Mouse (Mus musculus) intestine, postnatal 0 days (tissue): ENCODE data around the gene Larp1b. TPM values are rescaled to one million over a fixed set of nuclear protein-coding genes. Genes with fewer than 3 reads are reported as not detected.

Source experiments
- ATAC-seq: fragments of 200-750 bp; cut with Nextera tagmentation; 2 replicates; pipeline ENCODE4 v1.8.0; 2017; ENCODE audit warnings: mild to moderate bottlenecking, moderate TSS enrichment, moderate library complexity
- H3K27ac ChIP-seq: fragments of 300-500 bp; sonication (generic); 2 replicates; pipeline ENCODE4 v1.5.1; 2014; ENCODE audit warnings: mild to moderate bottlenecking, low read depth, low read length, moderate library complexity
- H3K27me3 ChIP-seq: fragments of 300-500 bp; sonication (generic); replicated peaks from 2 replicates; pipeline ENCODE4 v1.6.1; 2014; ENCODE audit warnings: low read length, mixed read lengths; ENCODE audit not compliant: control insufficient read depth, insufficient read depth
- H3K36me3 ChIP-seq: fragments of 300-500 bp; sonication (generic); 2 replicates; pipeline ENCODE4 v1.6.1; 2014; ENCODE audit warnings: mild to moderate bottlenecking, moderate library complexity; ENCODE audit not compliant: control insufficient read depth, insufficient read depth
- H3K4me1 ChIP-seq: fragments of 300-500 bp; sonication (generic); replicated peaks from 2 replicates; pipeline ENCODE4 v1.6.1; 2014; ENCODE audit warnings: antibody characterized with exemption, low read length, mixed read lengths; ENCODE audit not compliant: control insufficient read depth, insufficient read depth
- H3K4me2 ChIP-seq: fragments of 300-500 bp; sonication (generic); replicated peaks from 2 replicates; pipeline ENCODE4 v1.6.1; 2014; ENCODE audit warnings: low read depth, mild to moderate bottlenecking, moderate library complexity
- H3K4me3 ChIP-seq: fragments of 300-500 bp; sonication (generic); 2 replicates; pipeline ENCODE4 v1.5.1; 2014; ENCODE audit warnings: low read depth, low read length
- H3K9ac ChIP-seq: fragments of 300-500 bp; sonication (generic); 2 replicates; pipeline ENCODE4 v1.6.1; 2014; ENCODE audit warnings: mild to moderate bottlenecking, low read depth, low read length
- H3K9me3 ChIP-seq: fragments of 300-500 bp; sonication (generic); 2 replicates; pipeline ENCODE4 v1.6.1; 2016; ENCODE audit warnings: mixed run types; ENCODE audit not compliant: control insufficient read depth
- CTCF ChIP-seq: sonication (generic); IDR thresholded peaks from 2 replicates; pipeline ENCODE4 v1.5.1; 2016; ENCODE audit warnings: low read depth, mild to moderate bottlenecking, control low read depth, antibody characterized with exemption, moderate library complexity
- WGBS: fragments of 180-500 bp; shearing (Covaris S2); extraction: QIAGEN DNeasy Blood & Tissue Kit; methylation state at CpG from one replicate; pipeline ENCODE4 v1.1.7; 2014; 5-methylcytosine and 5-hydroxymethylcytosine counted together
- polyA plus RNA-seq: library from polyadenylated mRNA; unstranded; fragments of >200 nt; fragmentation: Nextera tagmentation; extraction: Ambion mirVana; gene quantifications from 2 replicates; pipeline ENCODE4 v1.2.1, GENCODE M21; 2015

Gene Larp1b
- polyA plus RNA-seq, 1 experiment from 2014 or later = 24.9 TPM

DNA sequence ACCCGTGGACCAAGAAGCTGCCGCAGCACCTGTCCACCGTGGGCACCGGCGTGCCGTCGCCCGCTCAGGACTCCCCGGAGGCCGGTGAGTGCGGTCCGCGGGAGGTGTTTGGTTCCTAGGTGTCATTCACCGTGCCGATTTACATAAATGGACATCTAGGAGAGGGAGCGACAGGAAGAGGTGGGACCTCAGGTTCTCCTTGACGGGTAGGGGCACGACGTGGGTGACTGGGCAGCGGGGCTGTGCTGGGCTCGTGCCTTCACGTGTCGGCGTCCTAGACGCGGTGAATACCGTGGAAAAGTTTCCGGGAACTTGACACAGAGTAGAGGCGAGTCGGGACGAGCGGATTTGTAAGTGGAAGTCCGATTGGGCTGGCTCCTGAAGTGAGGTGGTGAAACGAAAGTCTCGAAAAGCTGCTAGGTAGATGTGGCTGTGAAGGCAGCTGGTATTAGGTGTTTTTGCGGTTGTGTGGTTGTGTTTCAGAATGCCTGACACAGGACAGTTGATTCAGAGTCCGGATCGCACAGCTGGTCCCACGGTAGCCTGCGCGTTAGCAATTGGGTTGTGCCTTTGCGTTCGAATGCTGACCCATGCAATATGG lies 1.1 kb downstream of the Larp1b start:
- TF ChIP-seq CTCF = no peak
- H3K27me3 ChIP-seq = no peaks in the 10 kb centered on the region
- peak; percentile 8 for ATAC-seq
- peak overlapping the region; percentile 88 for H3K9ac ChIP-seq
- H3K36me3 ChIP-seq = no peaks in the 10 kb centered on the region
- under 1% methylated on average over 43 of the region's 43 CpGs for WGBS
- H3K27ac ChIP-seq = peak overlapping the region; percentile 95
- H3K4me1 ChIP-seq = 0 out of 2 replicates have a peak, but pooled peaks cover 6% of the 10 kb centered on the region
- H3K4me3 ChIP-seq = peak overlapping the region; percentile 81
- no peaks in the 10 kb centered on the region for H3K9me3 ChIP-seq
- peak overlapping the region; percentile 89 for H3K4me2 ChIP-seq

DNA sequence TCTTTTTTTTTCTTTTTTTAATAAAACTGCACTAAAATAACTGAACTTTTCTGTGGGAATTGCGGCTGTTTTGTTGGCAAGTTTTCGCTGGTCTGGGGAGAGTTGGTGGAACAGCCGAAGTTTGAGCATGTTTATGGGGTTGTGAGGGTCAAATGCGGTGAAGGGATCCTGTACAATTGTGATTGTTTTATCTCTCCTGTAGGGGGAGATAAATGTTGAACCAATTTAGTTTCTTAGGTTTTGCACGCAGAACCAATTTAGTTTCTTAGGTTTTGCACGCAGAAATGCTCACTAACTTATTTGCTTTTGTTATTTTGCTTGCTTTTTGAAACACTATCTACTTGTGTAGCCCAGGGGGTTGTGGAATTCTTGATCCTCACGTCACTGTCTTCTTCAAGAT lies 1.7 kb downstream of the Larp1b start:
- 10% methylated on average over 7 of the region's 7 CpGs for WGBS
- no peaks in the 10 kb centered on the region for H3K27me3 ChIP-seq
- ATAC-seq = no peak
- H3K9ac ChIP-seq = peak overlapping the region; percentile 88; the same call in 1 of the 2 replicates
- 0 out of 2 replicates have a peak, but pooled peaks cover 6% of the 10 kb centered on the region for H3K4me1 ChIP-seq
- H3K27ac ChIP-seq = no peak overlapping the region
- no peaks in the 10 kb centered on the region for H3K9me3 ChIP-seq
- H3K4me2 ChIP-seq = peak overlapping the region; percentile 89
- peak; percentile 61 for TF ChIP-seq CTCF
- peak overlapping the region; percentile 81 for H3K4me3 ChIP-seq
- H3K36me3 ChIP-seq = no peaks in the 10 kb centered on the region

DNA sequence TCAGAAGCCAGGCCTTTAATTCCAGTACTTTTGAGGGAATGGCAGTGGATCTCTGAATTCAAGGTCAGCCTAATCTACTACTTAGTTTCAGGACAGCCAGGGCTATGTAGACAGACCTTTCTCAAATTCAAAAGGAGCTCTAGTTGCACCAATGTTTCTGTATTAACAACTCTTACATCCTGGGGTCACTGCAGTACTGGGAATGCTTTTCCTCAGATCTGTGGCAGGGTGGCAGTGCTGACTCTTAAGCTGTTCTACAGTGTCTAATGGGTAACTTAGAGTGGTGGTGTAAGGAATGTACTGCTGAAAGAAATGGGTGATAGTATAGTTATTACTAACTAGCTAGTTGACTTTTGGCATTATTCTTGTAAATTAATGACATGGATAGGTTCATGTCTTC lies 3.0 kb downstream of the Larp1b start:
- Histone ChIP-seq H3K27ac (no peak overlapping the region), H3K4me1 (0 out of 2 replicates have a peak, but pooled peaks cover 6% of the 10 kb centered on the region), H3K9ac (no peak overlapping the region), H3K36me3 (no peaks in the 10 kb centered on the region), H3K4me3 (no peak overlapping the region), H3K27me3 (no peaks in the 10 kb centered on the region), H3K9me3 (no peaks in the 10 kb centered on the region), H3K4me2 (no peak overlapping the region)
- ATAC-seq = no peak
- peak; percentile 43 for TF ChIP-seq CTCF

DNA sequence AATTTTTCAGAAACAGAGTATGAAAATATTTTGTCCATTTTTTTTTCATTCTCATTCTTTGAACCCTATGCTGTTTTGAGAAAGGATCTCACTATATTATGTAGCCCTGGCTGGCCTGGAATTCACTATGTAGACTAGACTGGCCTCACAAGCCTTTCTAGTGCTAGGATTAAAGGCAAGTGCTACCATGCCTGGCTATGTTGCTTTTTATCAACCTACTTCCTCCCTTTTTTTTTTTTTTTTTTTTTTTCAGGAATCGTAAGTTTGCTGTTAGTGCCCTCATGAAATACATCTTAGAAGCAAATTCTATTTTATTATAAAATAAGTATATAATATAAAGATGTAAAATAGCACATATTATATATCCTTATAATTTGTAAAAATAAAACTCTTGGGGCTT lies 5.2 kb downstream of the Larp1b start:
- Histone ChIP-seq H3K9ac (no peak overlapping the region), H3K4me2 (no peak overlapping the region), H3K4me3 (no peak overlapping the region), H3K27ac (no peak overlapping the region), H3K4me1 (0 out of 2 replicates have a peak, but pooled peaks cover 6% of the 10 kb centered on the region), H3K36me3 (no peaks in the 10 kb centered on the region), H3K9me3 (no peaks in the 10 kb centered on the region), H3K27me3 (no peaks in the 10 kb centered on the region)
- WGBS = 50% methylated on average over 1 of the region's 1 CpGs
- no peak for ATAC-seq
- TF ChIP-seq CTCF = no peak

DNA sequence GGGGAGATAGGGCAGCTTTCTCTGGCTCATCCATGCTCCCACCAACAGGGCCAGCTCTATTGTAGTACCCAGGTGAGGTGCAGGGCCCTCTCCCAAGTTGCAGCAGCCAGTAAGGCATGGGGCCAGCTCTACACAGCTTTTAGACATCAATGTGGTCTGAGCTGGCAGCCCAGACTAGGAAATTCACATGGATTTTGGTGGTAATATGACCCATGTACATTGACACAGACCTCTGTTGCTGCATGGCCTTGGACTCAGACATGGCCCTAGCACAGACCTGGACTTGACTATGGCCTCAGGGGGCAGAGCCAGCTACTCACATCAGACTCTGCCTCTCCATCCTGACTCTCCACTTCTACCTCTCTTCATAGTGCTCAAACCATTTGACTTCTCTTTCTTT lies 9.2 kb downstream of the Larp1b start:
- Histone ChIP-seq H3K27me3 (no peaks in the 10 kb centered on the region), H3K27ac (no peak overlapping the region), H3K4me1 (no peaks in the 10 kb centered on the region), H3K9me3 (no peaks in the 10 kb centered on the region), H3K4me3 (no peak overlapping the region), H3K36me3 (no peaks in the 10 kb centered on the region), H3K9ac (no peak overlapping the region), H3K4me2 (no peak overlapping the region)
- no peak for TF ChIP-seq CTCF
- no peak for ATAC-seq

DNA sequence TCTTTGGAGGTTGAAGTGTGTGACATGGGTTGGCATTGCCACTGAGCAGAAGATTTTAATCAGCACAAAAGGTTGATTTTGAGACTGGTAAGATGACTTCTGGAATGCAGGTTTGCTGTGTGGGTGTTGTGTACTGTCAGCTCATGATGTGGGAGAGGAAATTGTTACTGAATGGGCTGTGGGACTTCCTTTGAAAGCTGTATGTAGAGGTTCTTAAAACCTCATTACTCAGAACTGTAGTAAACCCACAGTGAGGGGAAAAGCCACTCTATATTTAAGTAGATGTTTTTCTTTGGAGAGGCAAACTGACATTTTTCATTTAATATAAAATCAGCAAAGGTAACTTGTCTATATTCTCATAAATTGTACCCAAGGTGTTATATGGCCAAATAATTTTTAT lies 31.1 kb downstream of the Larp1b start:
- Histone ChIP-seq H3K4me1 (no peaks in the 10 kb centered on the region), H3K4me3 (no peak overlapping the region), H3K36me3 (peaks cover 3% of the 10 kb centered on the region; the same call in 1 of the 2 replicates), H3K27me3 (no peaks in the 10 kb centered on the region), H3K9me3 (no peaks in the 10 kb centered on the region), H3K27ac (no peak overlapping the region), H3K9ac (no peak overlapping the region), H3K4me2 (no peak overlapping the region)
- TF ChIP-seq CTCF = no peak
- no peak for ATAC-seq
